20 mouse cellular contexts compared by ENCODE assay signal in the genomic region with DNA sequence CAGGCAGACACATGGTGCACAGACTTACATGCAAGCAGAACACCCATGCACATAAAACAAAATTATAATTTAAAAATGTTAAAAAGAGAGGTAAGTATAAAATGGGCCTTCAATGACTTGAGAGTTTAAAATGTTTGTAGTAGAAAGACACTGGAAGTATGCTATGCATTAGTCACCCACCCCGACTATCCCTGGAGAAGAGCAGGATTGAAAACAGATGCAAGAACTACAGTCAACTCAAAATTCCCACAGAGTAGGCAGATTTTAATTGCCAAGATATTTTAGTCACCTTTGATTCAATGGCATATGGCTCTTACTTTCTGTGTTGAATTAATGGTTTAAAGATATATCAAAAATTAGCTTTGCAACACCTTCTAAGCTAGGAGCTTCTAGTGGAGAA. TPM values are rescaled to one million over a fixed set of nuclear protein-coding genes. Genes with fewer than 3 reads are reported as not detected.
A peak's percentile ranks its signal among the peaks of the same experiment; 100 is the strongest.
DNase-seq lines count a peak whose midpoint lies in the region; ATAC-seq lines count a peak whose summit lies in the region.
"Had no signal": no experiment of that assay in that cellular context is flagged by ENCODE, and none has a peak within 500 bp of the region (broad histone marks: within the 10 kb centered on the region; RNA-seq: fewer than 3 reads in every experiment).

No protein-coding gene starts in this region.

- ATAC-seq in frontal cortex, adult (ENCODE audit: low TSS enrichment) = peak; percentile 67; the same call in 1 of the 2 replicates
- ATAC-seq: activated CD4-positive, CD25-positive, alpha-beta regulatory T cell, adult 4 months; forebrain, embryonic 14.5 days; forebrain, embryonic 16.5 days; Patski had no signal

- DNase-seq in frontal cortex, postnatal 25 days (ENCODE audit: low spot score in 2 of 2) = no peak
- peak; percentile 86 for DNase-seq in 3T3-L1 (ENCODE audit: low read depth, low spot score)
- peak; percentile 56 for DNase-seq in brain, adult 2 months (ENCODE audit: low read depth, low spot score)
- DNase-seq in telencephalon, adult 2 months (ENCODE audit: low read depth, low spot score) = peak; percentile 16
- no peak for DNase-seq in gastrocnemius, postnatal 10 days
- DNase-seq in kidney, adult 8-10 months = no peak
- DNase-seq: adrenal gland, adult 2 months; adrenal gland, postnatal 10 days; adrenal gland, postnatal 25 days; cerebellum, adult 11-12 months; cerebellum, adult 2 months; cerebellum, adult 9-10 months; cerebellum, postnatal 10 days; cerebellum, postnatal 25 days had no signal

RNA-seq across cellular contexts. Expression of gene Grem2, which starts 39.1 kb away (rescaled TPM):
- 10 to 100 TPM; 33.6 to 46.4 TPM for total RNA-seq in gastrocnemius, postnatal 10 days (2021)
- total RNA-seq: MEL had no signal

Comparison
In these comparisons a context has a peak if more than half of its experiments do, and no peak if none do; other contexts are left out.
1. DNase-seq: peak in 3T3-L1 (single experiment), brain, adult 2 months (single experiment) and telencephalon, adult 2 months (single experiment); none in frontal cortex, postnatal 25 days (0 of 2), gastrocnemius, postnatal 10 days (single experiment) and kidney, adult 8-10 months (0 of 2).